9 mouse cellular contexts compared by ENCODE assay signal in the genomic region with DNA sequence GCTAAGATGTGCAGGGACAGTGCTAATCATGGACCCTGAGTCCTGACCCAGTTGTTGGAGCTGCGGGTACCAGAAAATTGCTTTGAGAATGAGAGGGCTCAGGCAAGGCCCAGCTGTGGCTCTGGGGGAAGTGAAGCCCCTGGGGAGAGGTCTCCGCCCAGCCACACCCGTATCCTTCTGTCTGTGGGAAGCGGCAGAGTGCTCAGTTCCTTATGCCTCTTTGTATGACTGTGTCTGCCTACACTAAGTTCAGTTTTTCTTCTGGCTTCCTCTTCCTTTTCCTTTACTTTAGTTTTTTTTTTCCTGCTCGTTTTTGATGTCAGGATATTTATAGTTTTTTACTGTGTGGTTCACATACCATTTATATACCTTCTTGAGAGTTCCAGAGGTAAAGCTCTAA. TPM values are rescaled to one million over a fixed set of nuclear protein-coding genes. Genes with fewer than 3 reads are reported as not detected.
DNase-seq lines count a peak whose midpoint lies in the region; ATAC-seq and TF ChIP-seq lines count a peak whose summit lies in the region.
"Had no signal": no experiment of that assay in that cellular context is flagged by ENCODE, and none has a peak within 500 bp of the region (broad histone marks: within the 10 kb centered on the region; RNA-seq: fewer than 3 reads in every experiment).

No protein-coding gene starts in this region.

- 59% methylated on average over 5 of the region's 5 CpGs for WGBS in kidney, postnatal 0 days

- in situ Hi-C loops in ES-E14 (cut with MboI; ENCODE audit: low sequenced_read_pairs in 2 of 2, unreplicated experiment in 2 of 2): no loop called here

- DNase-seq in kidney, postnatal 0 days (ENCODE audit: low spot score): peak; percentile 36
- no peak for DNase-seq in kidney, adult 11 months
- DNase-seq in ES-E14 (ENCODE audit: low read depth, low spot score): peak; percentile 15
- DNase-seq in gastrocnemius, postnatal 25 days: peak; percentile 24
- DNase-seq in testis, postnatal 10 days (ENCODE audit: low spot score): no peak
- no peak for DNase-seq in left cerebral cortex, adult 9 months (ENCODE audit: low spot score in 2 of 2)

- no peak overlapping the region for H3K4me2 ChIP-seq in kidney, postnatal 0 days (ENCODE audit: low read length)
- H3K4me2 ChIP-seq: stomach, embryonic 15.5 days had no signal

- H3K27me3 ChIP-seq in kidney, postnatal 0 days (ENCODE audit: insufficient read depth, low read length): no peaks in the 10 kb centered on the region
- H3K27me3 ChIP-seq: stomach, embryonic 15.5 days had no signal

- H3K9ac ChIP-seq in kidney, postnatal 0 days (ENCODE audit: low read depth, low read length): 0 out of 2 replicates have a peak overlapping the region, but pooled peaks have one; percentile 18
- H3K9ac ChIP-seq in ES-E14 (ENCODE audit: insufficient read depth, low read depth, low read length, poor library complexity, severe bottlenecking): no peak overlapping the region
- H3K9ac ChIP-seq: stomach, embryonic 15.5 days had no signal

- 0 out of 2 replicates have a peak overlapping the region, but pooled peaks have one; percentile 50 for H3K27ac ChIP-seq in kidney, postnatal 0 days
- H3K27ac ChIP-seq in ES-E14 (ENCODE audit: insufficient read depth, low read depth, low read length, poor library complexity, severe bottlenecking): no peak overlapping the region
- H3K27ac ChIP-seq: stomach, embryonic 15.5 days had no signal

- no peak overlapping the region for H3K4me3 ChIP-seq in kidney, postnatal 0 days (replicated peaks; ENCODE audit: low read depth, low read length)
- no peak overlapping the region for H3K4me3 ChIP-seq in ES-E14 (ENCODE audit: insufficient read depth in 1 of 2, low read depth in 1 of 2, low read length in 2 of 2, poor library complexity in 1 of 2, severe bottlenecking in 1 of 2)
- H3K4me3 ChIP-seq: stomach, embryonic 15.5 days had no signal

- H3K36me3 ChIP-seq in kidney, postnatal 0 days (ENCODE audit: insufficient read depth, low read length): peaks cover 40% of the 10 kb centered on the region
- H3K36me3 ChIP-seq in ES-E14 (ENCODE audit: control insufficient read depth, insufficient read depth, low read length, poor library complexity, severe bottlenecking): peaks cover 10% of the 10 kb centered on the region

- ATAC-seq in kidney, postnatal 0 days (replicated peaks; ENCODE audit: low FRiP score, low read depth): no peak
- ATAC-seq in megakaryocyte, adult 5-6 weeks (ENCODE audit: poor library complexity, severe bottlenecking): peak; percentile 97
- ATAC-seq: intestine, embryonic 16.5 days had no signal

- H3K9me3 ChIP-seq in kidney, postnatal 0 days (replicated peaks; ENCODE audit: low read length): no peaks in the 10 kb centered on the region
- no peaks in the 10 kb centered on the region for H3K9me3 ChIP-seq in ES-E14 (ENCODE audit: control insufficient read depth, insufficient read depth, low read depth, low read length)
- H3K9me3 ChIP-seq: stomach, embryonic 15.5 days had no signal

- no peaks in the 10 kb centered on the region for H3K4me1 ChIP-seq in kidney, postnatal 0 days (replicated peaks; ENCODE audit: insufficient read depth, low read length)
- H3K4me1 ChIP-seq in ES-E14 (ENCODE audit: control insufficient read depth in 2 of 2, insufficient read depth in 2 of 2, low read length in 2 of 2, poor library complexity in 1 of 2): peaks cover 0 to 2% of the 10 kb centered on the region in 2 experiments; a peak in 2 of 4 replicates
- H3K4me1 ChIP-seq: stomach, embryonic 15.5 days had no signal

- TF ChIP-seq CTCF in kidney, postnatal 0 days (IDR thresholded peaks at IDR 0.05; ENCODE audit: low read depth): no peak

TF ChIP-seq in ES-E14, 5 proteins besides CTCF, POLR2A, EP300 and RAD21:
- TF ChIP-seq MAFK (IDR thresholded peaks at IDR 0.05; ENCODE audit: insufficient read depth, low read depth, low read length) (no peak), ZC3H11A (IDR thresholded peaks at IDR 0.05; ENCODE audit: borderline replicate concordance, low read depth, low read length) (no peak), CHD2 (IDR thresholded peaks at IDR 0.05; ENCODE audit: low read depth, low read length) (no peak), HCFC1 (IDR thresholded peaks at IDR 0.05; ENCODE audit: borderline replicate concordance, insufficient read depth, low read length) (no peak)

RNA-seq across cellular contexts. Expression of a gene that starts 46.4 kb away (rescaled TPM):
- polyA plus RNA-seq in kidney, postnatal 0 days (2015; fragmentation: Nextera tagmentation; extraction: Ambion mirVana): 18.7 and 19.7 TPM in 2 replicates
- 23.5 TPM in 2 replicates for total RNA-seq in ES-E14 (2012; rRNA removed)
- total RNA-seq in gastrocnemius, postnatal 25 days (2021): 10 to 100 TPM; 31.2 to 33.5 TPM
- total RNA-seq in megakaryocyte, adult 5-6 weeks (2015): 22.4 and 29.4 TPM in 2 replicates
- total RNA-seq in megakaryocyte, adult 5-6 weeks (2017): 26.1 and 29.3 TPM in 2 replicates

RNA-seq across cellular contexts. Expression of a gene that starts 58.4 kb away (rescaled TPM):
- 5.2 and 6.3 TPM in 2 replicates for polyA plus RNA-seq in kidney, postnatal 0 days (2015; fragmentation: Nextera tagmentation; extraction: Ambion mirVana)
- 0.58 and 1.1 TPM in 2 replicates for total RNA-seq in ES-E14 (2012; rRNA removed)
- total RNA-seq in gastrocnemius, postnatal 25 days (2021): 1 to 10 TPM; 1.0 to 1.4 TPM
- total RNA-seq in megakaryocyte, adult 5-6 weeks (2015): 3.3 TPM in 2 replicates
- 2.6 and 3.0 TPM in 2 replicates for total RNA-seq in megakaryocyte, adult 5-6 weeks (2017)

Comparison
In these comparisons a context has a peak if more than half of its experiments do, and no peak if none do; other contexts are left out.
1. DNase-seq: peak in kidney, postnatal 0 days (single experiment), ES-E14 (single experiment) and gastrocnemius, postnatal 25 days (single experiment); none in kidney, adult 11 months (single experiment), testis, postnatal 10 days (single experiment) and left cerebral cortex, adult 9 months (0 of 2).